Mouse (Mus musculus): ENCODE measurements around the gene Cwf19l2. TPM values are rescaled to one million over a fixed set of nuclear protein-coding genes. Genes with fewer than 3 reads are reported as not detected.

The Cwf19l2 gene
- 33.0 TPM for total RNA-seq (2023)

DNA sequence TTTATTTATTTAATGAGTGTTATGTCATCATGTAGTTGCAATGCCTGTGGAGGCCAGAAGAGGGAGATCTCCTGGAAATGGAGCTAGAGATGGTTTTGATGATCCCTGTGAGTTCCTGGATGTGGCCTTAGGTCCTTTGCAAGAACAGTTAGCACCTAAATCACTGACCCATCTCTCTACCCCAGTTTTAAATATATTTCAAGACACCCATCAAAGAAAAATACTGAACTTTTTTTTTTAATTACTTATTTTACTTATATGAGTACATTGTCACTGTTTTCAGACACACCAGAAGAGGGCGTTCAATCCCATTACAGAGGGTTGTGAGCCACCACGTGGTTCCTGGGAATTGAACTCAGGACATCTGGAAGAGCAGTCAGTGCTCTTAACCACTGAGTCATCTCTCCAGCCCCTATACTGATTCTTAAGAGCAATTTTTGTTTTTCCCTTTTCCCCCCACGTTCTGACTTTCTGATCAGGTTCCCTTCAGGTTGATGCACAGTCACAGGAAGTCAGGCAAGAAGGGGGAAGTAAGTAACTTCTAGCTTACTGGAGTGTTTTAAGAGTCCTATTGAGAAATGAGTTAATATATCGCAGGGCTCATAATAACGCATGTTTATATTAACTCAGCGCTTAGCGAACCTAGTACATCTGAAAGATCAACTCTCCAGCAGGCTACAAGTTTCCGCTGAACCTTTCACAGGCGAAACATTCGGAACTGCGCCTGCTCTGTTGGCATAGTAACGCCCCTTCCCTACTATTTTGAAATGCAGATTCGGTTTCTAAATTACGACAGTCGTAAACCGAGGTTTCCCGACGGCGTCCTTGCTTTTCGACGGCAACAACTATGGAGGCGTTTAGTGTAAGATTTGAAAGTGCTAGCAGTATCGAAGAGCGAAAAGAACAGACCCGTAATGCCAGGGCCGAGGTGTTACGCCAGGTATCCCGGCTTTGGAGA is at the start of gene Cwf19l2:
TSS of gene Cwf19l2 (plus strand) at position 342 of the 958 bp plus-strand sequence.

Other genes starting within 250 kb of the Cwf19l2 start
- 20.3 TPM for gene Alkbh8, start 68.5 kb upstream of the Cwf19l2 start, total RNA-seq (2023)
- not detected for gene Gucy1a2, start 129.2 kb downstream of the Cwf19l2 start, total RNA-seq (2023)